Mouse (Mus musculus): ENCODE measurements around the gene Dctpp1. TPM values are rescaled to one million over a fixed set of nuclear protein-coding genes. Genes with fewer than 3 reads are reported as not detected.

The Dctpp1 gene
- total RNA-seq (2021) = 10 to 100 TPM; 27.9 to 31.1 TPM
- long read RNA-seq, experiment 1, transcript Dctpp1-201 (3 exons, 676 nt) = major isoform, 10 of 11 reads
- long read RNA-seq, experiment 1, partial matches to known transcripts = 1 of 11 reads
- long read RNA-seq, experiment 1, other reads (novel, unspliced or antisense) = 0 of 11 reads
- long read RNA-seq, experiment 2, transcript Dctpp1-201 (3 exons, 676 nt) = major isoform, 26 of 26 reads
- long read RNA-seq, experiment 2, partial matches to known transcripts = 0 of 26 reads
- long read RNA-seq, experiment 2, other reads (novel, unspliced or antisense) = 0 of 26 reads

GRCm38 (mm10) chr7:127260309-127261111 is at the start of gene Dctpp1:
Gene Dctpp1, minus strand, starts transcription at chr7:127260709.
- DNase-seq (ENCODE audit: low spot score in 2 of 2) = peak; percentile 95 to 99

GRCm38 (mm10) chr7:127309951-127310350 is 49.4 kb upstream of the Dctpp1 start:
- no peak for DNase-seq (ENCODE audit: low spot score in 2 of 2)

GRCm38 (mm10) chr7:127308887-127309286 is 48.4 kb upstream of the Dctpp1 start:
- peak; percentile 55 to 84 for DNase-seq (ENCODE audit: low spot score in 2 of 2)

GRCm38 (mm10) chr7:127308431-127308830 is 47.9 kb upstream of the Dctpp1 start:
- DNase-seq (ENCODE audit: low spot score in 2 of 2) = no peak

DNA sequence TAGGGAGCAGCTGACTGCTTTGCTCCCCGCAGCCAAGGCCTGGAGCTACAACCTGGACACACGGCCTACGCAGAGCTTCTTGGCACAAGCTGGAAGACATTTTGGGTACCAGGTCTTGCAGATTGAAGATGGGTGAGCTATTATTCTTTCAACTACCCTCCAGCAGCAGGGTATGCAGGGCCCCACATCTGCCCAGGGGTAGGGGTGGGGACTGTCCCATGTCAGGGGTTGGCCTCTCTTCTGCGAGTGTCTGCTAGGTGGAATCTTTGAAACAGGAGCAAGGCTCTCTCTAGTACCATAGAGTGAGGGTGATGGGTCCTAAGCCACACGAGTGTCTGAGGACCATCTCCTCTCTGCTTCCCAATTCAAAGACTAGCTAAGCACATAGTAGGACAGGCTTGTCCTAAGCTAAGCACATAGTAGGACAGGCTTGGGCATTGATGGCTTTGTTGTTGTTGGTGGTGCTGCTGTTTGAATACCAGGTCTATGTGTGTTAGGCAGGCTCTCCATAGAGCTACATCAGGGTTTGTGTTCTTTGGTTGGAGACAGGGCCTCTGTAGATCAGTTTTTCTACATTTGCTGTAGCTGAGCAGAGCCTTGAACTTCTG is 37.2 kb upstream of the Dctpp1 start:
- DNase-seq (ENCODE audit: low spot score in 2 of 2) = no peak

DNA sequence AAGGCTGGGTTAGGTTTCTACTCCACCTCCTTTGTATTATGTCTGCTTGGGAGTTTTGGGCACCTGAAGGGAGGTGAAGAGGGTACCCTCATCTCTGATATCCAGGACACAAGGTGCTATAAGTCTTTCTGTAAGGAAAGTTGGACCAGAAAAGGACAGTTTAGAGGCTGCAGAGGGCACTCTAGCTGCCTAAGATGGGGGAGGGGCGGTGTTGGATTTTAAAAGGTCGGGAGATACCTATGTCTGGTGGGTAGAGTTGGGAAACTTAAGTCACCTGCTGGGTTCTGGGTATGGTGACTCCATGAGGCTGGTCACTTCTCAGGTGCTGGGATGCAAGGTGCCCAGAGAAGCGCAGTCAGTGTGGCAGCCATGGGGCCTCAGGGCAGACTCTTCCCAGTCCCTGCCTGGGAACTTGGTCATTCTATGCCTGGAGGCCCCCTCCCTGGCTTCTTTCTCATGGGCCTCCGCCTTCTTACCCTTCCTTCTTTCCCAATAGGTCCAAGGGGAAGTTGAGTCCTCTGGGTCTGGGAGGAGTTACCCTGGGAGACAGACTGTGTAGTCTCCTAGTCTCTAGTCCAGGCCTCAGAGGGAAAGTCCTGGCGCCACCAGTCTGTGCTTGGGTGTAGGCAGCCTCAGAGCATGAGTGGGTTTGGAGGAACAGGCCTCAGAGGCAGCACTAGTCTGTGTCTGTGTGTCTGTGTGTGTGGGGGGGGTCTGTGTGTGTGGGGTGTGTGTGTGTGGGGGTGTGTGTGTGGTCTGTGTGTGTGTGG is 36.5 kb upstream of the Dctpp1 start:
- no peak for DNase-seq (ENCODE audit: low spot score in 2 of 2)

- no peak for DNase-seq (ENCODE audit: low spot score in 2 of 2)
Measured at GRCm38 (mm10) chr7:127296098-127296497, 35.6 kb upstream of the Dctpp1 start, which contains the start of gene Itgal. Gene Itgal, plus strand, starts transcription at chr7:127296260.

DNA sequence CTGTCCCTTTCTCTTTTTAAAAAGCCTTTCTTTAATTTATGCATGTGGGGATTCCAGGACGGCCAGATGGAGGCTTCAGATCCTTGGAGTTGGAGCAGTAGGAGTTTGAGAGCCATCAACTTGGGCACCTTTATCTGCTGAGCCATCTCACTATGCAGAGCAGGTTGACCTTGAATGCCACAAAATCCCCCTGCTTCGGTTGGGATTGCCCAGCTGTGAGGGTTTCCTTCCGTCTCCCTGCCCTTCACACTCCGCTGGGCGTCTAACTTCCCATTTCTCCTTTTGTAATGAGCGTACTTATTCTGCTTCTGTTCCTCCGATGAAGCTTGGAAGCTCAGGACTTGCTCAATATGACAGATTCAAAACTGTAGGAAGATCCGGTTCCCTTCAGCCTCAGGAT is 29.6 kb upstream of the Dctpp1 start:
- no peak for DNase-seq (ENCODE audit: low spot score in 2 of 2)

GRCm38 (mm10) chr7:127289306-127289705 is 28.8 kb upstream of the Dctpp1 start:
- DNase-seq (ENCODE audit: low spot score in 2 of 2) = no peak

- DNase-seq (ENCODE audit: low spot score in 2 of 2) = no peak
Measured at GRCm38 (mm10) chr7:127287940-127288339, 27.4 kb upstream of the Dctpp1 start.

- no peak for DNase-seq (ENCODE audit: low spot score in 2 of 2)
Measured at GRCm38 (mm10) chr7:127285154-127285553, 24.6 kb upstream of the Dctpp1 start.

DNA sequence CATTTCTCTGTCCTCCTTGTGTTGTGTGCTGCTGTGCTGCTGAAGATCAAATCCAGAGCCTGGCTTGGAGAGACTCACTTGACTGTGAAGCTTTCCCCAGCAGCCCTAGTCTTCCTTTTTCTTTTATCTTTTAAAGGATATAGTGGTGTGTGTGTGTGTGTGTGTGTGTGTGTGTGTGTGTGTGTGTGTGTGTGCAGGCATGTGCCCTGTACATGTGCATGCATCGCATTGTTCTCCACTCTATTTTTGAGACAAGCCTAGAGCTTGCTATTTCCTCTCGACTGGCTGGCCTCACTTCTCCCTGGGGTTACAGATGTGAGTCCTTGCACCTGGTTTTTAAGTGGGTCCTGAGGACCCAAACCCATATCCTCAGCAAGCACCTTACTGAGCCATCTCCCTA is 21.7 kb upstream of the Dctpp1 start:
- DNase-seq (ENCODE audit: low spot score in 2 of 2) = no peak

- no peak for DNase-seq (ENCODE audit: low spot score in 2 of 2)
Measured at GRCm38 (mm10) chr7:127281114-127281513, 20.6 kb upstream of the Dctpp1 start.

DNA sequence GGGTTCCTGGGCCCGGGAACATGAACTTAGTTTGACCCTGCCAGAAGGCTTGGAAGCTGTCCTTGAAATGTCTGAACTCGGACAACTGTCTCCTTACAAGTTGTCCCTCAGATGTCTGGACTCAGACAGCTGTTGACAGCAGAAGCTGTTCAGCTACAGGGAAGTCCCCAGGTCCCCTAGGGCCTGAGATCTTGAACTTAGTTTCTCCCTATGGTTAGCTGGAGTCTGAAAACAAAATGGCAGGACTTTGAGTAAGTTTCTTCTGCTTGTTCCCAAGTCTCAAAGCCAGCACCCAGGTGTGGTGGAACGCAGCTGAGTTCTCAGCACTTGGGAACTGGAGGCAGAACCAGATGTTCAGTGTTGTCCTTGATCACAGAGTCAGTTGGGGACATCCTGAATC is 19.6 kb upstream of the Dctpp1 start:
- DNase-seq (ENCODE audit: low spot score in 2 of 2) = no peak

- DNase-seq (ENCODE audit: low spot score in 2 of 2) = no peak
Measured at GRCm38 (mm10) chr7:127278311-127278710, 17.8 kb upstream of the Dctpp1 start.

GRCm38 (mm10) chr7:127276519-127276961 is 16.0 kb upstream of the Dctpp1 start:
- no peak for DNase-seq (ENCODE audit: low spot score in 2 of 2)

DNA sequence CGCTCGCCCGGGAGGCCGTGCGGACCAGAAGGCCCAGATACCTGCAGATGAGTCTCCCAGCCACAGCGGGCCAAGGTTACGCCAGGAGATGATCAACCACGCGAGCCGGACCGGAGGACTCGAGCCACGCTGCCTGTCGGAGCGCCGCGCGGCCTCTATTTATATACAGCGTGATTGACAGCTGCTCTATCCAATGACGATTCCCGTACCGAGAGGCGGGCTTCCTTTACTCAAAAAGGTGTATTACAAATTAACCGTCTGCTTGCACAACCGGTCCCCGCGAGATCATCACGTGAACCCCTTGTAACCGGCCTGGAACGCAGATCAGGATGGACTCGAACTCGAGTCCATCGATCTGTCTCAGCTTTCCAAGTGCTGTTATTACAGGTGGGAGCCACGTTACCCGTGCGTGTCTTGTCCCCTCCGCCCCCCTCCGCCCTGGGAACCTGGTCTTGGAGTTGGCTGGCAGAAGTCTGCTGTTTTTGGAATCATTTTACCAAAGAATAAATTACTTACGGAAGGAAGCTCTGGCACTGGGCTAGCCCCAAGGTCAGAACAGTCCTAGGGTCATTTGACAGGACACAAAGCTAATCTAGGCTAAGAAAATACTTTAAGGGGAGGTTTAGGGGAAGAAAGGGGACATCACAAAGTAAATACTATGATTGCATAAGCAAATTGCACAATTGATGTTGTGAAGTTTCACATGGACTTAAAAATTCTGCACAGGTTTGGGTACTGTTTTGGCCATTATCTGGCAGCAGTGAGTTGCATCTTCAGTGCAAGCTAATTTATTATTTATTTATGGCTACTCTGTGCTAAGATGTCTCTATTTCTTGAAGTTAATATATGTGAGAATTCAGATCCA is 13.6 kb upstream of the Dctpp1 start, which contains the start of gene Sephs2:
Gene Sephs2 (minus strand): TSS at position 131 of the 865 bp plus-strand sequence.
- DNase-seq (ENCODE audit: low spot score in 2 of 2) = peak; percentile 96

DNA sequence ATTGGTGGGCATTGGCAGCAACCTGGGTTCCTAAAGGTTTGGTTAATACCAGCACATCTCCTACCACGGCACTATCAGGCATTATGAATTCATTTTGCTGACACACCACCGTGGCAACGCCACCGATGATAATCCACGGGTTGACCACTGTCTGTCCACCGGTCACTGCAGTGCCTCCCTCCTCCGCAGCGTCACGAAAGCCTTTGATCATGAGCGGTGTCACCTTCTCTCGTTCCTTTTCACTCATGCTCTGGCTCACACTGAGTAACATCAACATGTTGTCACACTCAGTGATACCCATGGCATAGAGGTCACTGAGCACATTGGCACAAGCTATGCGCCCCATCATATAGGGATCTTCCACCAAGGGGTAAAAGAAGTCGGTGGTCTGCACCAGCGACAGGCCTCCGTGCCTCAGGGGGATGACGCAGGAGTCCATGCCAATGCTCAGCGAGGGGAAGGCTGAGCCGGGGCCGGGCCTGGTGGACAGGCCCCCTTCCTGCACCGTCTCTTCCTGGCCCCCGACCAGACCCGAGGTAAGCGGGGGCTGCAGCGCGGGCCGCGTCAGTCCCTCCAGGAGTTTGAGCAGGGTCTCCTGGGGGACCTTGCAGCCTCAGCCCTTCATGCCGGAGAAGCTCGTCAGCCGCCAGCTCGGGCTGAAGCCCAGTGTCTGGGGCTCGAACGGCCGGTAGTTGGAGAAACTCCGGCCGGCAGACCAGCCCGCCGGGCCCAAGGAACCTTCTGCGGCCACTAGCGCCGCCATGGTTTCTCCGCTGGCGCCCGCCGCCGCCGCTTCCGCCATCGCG is 12.8 kb upstream of the Dctpp1 start:
- DNase-seq (ENCODE audit: low spot score in 2 of 2) = peak in 1 of 2 experiments; percentile 21

DNA sequence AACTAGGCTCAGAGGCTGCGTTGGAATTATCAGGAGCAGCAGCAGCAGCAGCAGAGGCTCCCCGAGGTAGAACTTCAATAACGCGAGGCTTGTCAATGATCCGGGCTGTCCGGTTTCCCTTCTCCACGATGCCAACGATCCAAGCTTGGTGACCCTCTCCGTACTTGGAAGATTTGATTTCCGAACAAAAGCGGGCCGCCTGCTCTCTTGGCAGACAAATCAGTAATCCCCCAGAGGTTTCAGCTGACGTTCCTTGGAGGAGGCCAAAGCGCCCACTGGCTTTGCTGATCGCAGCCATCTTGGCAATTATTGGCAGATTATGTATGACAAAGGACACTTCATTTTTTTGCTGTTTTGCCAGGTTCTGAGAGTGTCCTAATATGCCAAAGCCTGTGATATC is 12.1 kb upstream of the Dctpp1 start:
- no peak for DNase-seq (ENCODE audit: low spot score in 2 of 2)

Data from layer of hippocampus, postnatal 14 days (tissue).